Mouse (Mus musculus): ENCODE results near the gene Gdpd5. TPM values are rescaled to one million over a fixed set of nuclear protein-coding genes. Genes with fewer than 3 reads are reported as not detected.

Gdpd5 gene
- polyA plus RNA-seq (2016; fragmentation: Nextera tagmentation; extraction: Ambion mirVana) = 21.4 TPM in 2 replicates

DNA sequence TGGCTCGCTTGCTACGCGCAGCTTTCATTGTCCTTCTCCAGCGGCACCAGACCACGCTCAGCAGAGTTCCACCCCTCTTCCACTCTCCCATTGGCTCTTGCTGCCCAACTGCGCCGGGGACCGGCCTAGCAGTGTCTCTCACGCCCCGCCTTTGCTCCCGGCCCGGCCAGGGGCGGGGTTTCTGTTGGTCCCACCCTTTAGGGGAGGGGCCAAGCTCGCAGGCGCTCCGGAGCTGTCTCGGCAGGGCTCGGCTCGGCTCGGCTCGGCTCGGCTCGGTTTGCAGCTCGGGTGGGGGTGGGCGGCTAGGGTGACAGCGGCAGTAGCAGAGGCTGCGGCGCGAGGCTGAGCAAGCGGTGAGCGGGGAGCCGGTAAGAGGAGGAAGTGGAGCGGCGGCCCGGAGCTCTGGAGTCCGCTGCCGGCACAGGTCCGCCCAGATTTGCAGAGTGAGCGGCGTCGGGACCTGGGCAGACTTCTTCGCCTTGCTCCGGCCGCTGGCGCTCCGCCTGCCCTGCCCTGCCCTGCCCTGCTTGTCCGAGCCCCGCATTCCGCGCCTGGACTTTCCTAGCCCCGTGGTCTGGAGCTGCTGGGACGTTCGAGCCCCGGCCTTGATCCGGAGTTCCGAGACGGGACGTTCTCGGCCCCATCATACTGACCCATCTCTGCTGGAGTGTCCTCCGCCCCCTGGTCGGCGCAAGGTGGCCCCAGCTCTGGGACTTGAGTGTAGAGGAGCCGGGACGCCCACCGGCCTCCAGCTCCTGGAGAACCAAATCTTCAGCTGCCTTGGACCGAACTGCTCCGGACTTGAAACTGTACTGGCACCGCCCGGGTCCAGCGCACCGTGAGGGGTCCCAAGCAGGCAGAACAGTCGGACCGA, at the start of gene Gdpd5:
TSS of gene Gdpd5 (plus strand) at position 201 of the 874 bp plus-strand sequence.
- H3K4me3 ChIP-seq = peak within 1 kb of the TSS; percentile 79
- DNase-seq (ENCODE audit: low spot score) = peak; percentile 100
- H3K4me1 ChIP-seq = peaks cover 73% of the 10 kb centered on the region
- peaks cover 21% of the 10 kb centered on the region for H3K27me3 ChIP-seq (replicated peaks; ENCODE audit: low read depth, poor library complexity, severe bottlenecking)
- H3K9me3 ChIP-seq = no peaks in the 10 kb centered on the region
- no peaks in the 10 kb centered on the region for H3K36me3 ChIP-seq (replicated peaks)
- peak within 1 kb of the TSS; percentile 98 for H3K27ac ChIP-seq (replicated peaks)
- under 1% methylated on average over 73 of the region's 73 CpGs for WGBS

DNA sequence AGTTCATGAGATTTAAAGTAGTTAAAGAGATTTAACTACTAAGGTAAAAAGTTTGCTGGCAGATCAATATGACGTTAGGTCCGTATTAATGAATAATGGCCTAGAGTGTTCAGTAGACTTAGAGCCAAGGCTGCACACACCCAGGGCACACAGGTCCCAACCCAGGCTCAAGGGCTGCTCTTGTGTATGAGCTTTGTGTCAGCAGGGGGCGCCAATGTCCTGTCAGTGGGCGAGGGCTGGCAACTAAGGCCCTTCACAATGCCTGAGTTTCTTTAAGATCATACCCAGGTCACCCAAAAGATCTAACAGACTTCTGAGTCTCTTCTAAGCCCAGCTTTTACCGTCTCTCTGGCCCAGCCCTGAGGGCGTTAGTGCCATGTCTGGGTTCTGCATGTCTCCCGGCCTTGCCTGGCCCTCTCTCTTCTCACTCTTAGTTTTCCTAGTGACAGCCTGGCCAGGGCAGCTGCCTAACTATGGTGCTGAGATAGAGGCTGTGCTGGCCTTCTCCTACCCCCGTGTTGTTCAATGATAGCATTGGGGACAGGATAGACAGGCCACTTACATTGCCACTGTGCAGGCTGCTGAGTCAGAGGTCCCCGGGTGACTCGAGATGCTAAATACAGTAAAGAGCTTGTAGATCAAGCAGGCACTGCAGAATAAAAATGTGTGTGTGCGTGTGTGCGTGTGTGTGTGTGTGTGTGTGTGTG, 48.3 kb upstream of the Gdpd5 start:
- Histone ChIP-seq H3K9me3 (no peaks in the 10 kb centered on the region), H3K4me3 (no peak overlapping the region), H3K27ac (replicated peaks) (peak overlapping the region; percentile 60; the same call in 1 of the 2 replicates), H3K27me3 (replicated peaks; ENCODE audit: low read depth, poor library complexity, severe bottlenecking) (no peaks in the 10 kb centered on the region), H3K36me3 (replicated peaks) (peaks cover 11% of the 10 kb centered on the region; the same call in 1 of the 2 replicates), H3K4me1 (peaks cover 19% of the 10 kb centered on the region)
- 46% methylated on average over 12 of the region's 12 CpGs for WGBS
- peak; percentile 91 for DNase-seq (ENCODE audit: low spot score)

DNA sequence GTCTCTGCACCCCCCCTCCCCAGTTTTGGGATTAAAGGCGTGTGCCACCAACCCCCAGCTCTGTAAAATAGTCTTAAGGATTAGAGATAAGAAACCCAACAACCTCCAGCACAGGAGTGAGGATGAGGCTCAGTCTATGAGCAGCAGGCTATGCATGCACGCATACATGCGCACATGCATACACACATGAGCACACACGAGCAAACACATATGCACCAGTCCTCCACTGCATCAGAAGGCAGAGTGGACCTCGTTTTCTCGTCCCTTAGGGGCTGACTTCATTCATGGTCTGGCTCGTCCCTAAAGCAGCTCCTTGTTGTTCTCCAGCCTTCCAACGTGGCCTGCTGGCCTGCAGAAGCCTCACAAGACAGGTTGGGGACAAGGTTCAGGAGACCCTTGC, 40.5 kb upstream of the Gdpd5 start:
- no peaks in the 10 kb centered on the region for H3K27me3 ChIP-seq (replicated peaks; ENCODE audit: low read depth, poor library complexity, severe bottlenecking)
- H3K4me3 ChIP-seq = no peak overlapping the region
- 82% methylated on average over 8 of the region's 8 CpGs for WGBS
- peaks cover 10% of the 10 kb centered on the region; the same call in 1 of the 2 replicates for H3K4me1 ChIP-seq
- H3K27ac ChIP-seq (replicated peaks) = no peak overlapping the region
- no peak for DNase-seq (ENCODE audit: low spot score)
- H3K36me3 ChIP-seq (replicated peaks) = peaks cover 63% of the 10 kb centered on the region
- H3K9me3 ChIP-seq = no peaks in the 10 kb centered on the region

DNA sequence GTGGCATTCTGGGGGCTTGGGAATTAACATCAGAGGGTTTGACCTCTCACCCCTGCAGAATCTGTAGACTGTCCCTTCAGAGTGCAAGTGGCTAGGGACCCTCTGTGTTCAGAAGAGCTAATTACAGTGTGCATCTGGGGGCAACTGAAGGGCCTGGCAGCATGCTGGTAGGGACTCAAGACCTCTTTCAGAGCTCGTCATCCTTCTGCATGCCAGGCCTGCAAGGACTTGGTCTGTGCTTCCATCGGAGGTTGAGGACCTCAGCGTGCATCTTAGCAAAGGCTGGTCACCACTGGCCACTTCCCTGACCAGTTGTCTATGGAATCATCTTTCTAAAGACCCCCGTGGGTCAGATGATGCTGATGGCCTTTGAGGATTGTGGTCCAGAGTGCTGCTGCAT, 37.6 kb upstream of the Gdpd5 start:
- H3K4me1 ChIP-seq = peaks cover 14% of the 10 kb centered on the region; the same call in 1 of the 2 replicates
- DNase-seq (ENCODE audit: low spot score) = no peak
- no peaks in the 10 kb centered on the region for H3K27me3 ChIP-seq (replicated peaks; ENCODE audit: low read depth, poor library complexity, severe bottlenecking)
- H3K36me3 ChIP-seq (replicated peaks) = peaks cover 80% of the 10 kb centered on the region
- H3K9me3 ChIP-seq = no peaks in the 10 kb centered on the region
- no peak overlapping the region for H3K27ac ChIP-seq (replicated peaks)
- 84% methylated on average over 4 of the region's 4 CpGs for WGBS
- no peak overlapping the region for H3K4me3 ChIP-seq

DNA sequence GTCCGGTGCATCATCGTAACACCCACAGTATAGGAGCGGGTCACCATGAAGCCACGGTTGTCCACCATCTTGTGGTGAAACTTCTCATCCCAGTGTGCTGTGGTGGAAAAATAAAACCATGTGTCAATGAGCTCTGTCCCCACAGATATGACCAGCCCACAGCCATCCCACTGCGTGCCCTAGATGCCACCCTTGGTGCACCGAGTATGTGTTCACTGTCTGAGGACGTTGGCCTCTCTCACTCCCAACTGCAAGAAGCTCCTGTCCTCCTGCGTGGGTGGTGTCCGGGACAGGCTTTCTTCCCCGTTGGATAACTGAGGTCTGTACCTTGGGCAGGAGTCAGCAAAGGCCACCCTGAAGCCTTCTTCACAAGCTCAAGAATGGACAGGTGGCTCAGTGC, 33.9 kb upstream of the Gdpd5 start:
- Histone ChIP-seq H3K9me3 (no peaks in the 10 kb centered on the region), H3K4me3 (no peak overlapping the region), H3K27ac (replicated peaks) (no peak overlapping the region), H3K36me3 (replicated peaks) (peaks cover 88% of the 10 kb centered on the region), H3K4me1 (peaks cover 42% of the 10 kb centered on the region), H3K27me3 (replicated peaks; ENCODE audit: low read depth, poor library complexity, severe bottlenecking) (no peaks in the 10 kb centered on the region)
- WGBS = 96% methylated on average over 10 of the region's 10 CpGs
- DNase-seq (ENCODE audit: low spot score) = no peak

DNA sequence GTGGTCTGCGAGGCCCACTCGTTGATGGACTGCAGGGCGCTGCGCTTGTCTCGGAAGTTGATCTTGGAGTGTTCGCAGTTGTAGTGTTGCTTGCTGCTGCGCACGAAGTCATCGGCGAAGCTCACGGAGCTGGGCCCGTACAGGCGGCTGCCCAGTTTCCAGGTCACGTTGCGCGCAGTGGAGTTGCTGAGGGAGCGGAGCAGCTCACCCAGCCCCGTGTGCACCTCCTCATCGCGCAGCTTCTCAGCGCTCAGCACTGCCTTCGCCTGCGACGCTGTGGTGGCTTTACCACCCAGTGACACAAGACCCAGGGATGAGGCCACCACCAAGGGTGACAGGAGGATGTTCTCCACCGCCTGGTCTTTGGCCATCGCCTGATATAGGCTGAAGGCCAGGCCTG, 32.3 kb upstream of the Gdpd5 start:
- Histone ChIP-seq H3K4me1 (peaks cover 58% of the 10 kb centered on the region), H3K27ac (replicated peaks) (no peak overlapping the region), H3K9me3 (no peaks in the 10 kb centered on the region), H3K36me3 (replicated peaks) (peaks cover 73% of the 10 kb centered on the region), H3K27me3 (replicated peaks; ENCODE audit: low read depth, poor library complexity, severe bottlenecking) (no peaks in the 10 kb centered on the region), H3K4me3 (peak overlapping the region; percentile 8; the same call in 1 of the 2 replicates)
- DNase-seq (ENCODE audit: low spot score) = no peak
- WGBS = 95% methylated on average over 26 of the region's 26 CpGs

DNA sequence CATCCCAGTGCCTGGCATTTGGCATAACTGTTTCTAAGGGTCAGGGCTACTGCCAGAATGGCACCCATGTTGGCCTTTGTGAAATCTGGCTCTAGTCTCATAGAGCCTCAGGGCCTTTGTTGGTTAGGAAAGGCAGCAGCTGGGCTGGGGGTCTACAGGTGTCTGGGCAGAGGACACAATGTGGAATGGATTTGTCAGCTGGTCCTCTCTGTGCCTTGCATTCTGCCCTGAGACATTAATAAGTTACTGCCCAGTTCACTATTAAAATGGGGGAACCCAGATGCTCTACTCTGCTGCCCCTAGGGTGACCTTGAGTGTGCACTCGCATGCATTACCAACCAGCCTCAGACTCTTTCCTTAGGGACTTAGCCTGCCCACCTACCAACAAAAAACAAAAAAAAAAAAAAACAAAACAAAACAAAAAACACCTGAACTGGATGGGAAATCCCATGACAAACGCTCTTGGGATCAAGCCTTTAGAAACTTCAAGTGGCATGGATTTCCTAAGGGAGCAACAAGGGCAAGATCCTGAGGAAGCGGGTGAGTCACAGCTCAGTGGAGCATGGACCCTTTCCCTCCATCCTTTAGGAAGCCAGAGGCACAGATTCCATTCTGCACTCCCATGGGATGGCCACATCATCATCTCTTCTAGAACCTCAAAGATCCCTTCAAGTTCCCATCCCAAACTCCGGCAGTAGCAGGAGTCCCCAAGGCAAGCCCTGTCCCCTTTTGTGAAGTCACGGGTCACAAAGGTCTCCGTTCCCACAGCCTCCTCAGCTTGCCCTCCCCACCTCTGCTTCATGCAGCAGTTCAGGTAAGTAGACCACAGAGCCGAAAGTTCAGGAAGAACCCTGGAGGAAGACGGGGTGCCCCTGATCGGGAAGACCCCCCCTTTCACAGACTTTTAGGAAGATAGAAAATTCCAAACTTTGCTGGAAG, 31.2 kb upstream of the Gdpd5 start:
- Histone ChIP-seq H3K9me3 (no peaks in the 10 kb centered on the region), H3K36me3 (replicated peaks) (peaks cover 62% of the 10 kb centered on the region), H3K27ac (replicated peaks) (peak overlapping the region; percentile 96), H3K27me3 (replicated peaks; ENCODE audit: low read depth, poor library complexity, severe bottlenecking) (no peaks in the 10 kb centered on the region), H3K4me1 (peaks cover 69% of the 10 kb centered on the region), H3K4me3 (peak overlapping the region; percentile 67)
- no peak for DNase-seq (ENCODE audit: low spot score)
- WGBS = 74% methylated on average over 9 of the region's 9 CpGs

DNA sequence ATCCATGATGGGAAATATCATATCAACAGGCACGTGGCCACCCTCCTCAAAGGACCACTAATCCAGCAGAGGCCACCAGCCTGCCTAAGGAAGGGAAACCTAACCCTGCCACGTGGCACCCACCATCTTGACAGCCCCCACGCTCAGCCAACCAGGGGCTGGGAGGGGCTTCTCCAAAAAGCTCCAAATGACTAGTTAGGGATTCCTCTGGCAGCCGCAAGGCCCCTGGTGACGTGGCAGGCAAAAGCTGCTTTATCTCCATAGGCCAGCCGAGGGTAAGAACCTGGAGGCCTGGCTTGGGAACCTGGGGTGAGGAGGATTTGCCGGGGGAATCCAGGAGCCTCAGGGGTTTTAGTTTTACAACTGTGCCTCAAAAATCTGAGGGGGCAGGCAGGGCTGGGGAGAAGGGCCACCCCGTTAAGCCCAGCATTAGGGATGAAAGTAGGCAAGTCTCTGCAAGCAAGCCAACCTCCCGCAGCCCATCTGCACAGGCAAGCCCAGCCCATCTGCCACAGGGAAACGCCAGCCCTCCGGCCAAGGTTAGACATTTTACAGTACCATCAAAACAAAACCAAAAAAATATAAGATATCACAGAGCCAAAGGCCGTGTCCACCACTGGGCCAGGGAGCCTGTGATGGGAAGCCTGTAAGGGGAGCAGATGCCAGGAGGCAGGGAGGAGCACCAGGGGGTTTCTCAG, 30.0 kb upstream of the Gdpd5 start:
- peak overlapping the region; percentile 67 for H3K4me3 ChIP-seq
- WGBS = 3% methylated on average over 12 of the region's 12 CpGs
- H3K4me1 ChIP-seq = peaks cover 81% of the 10 kb centered on the region
- H3K27me3 ChIP-seq (replicated peaks; ENCODE audit: low read depth, poor library complexity, severe bottlenecking) = no peaks in the 10 kb centered on the region
- DNase-seq (ENCODE audit: low spot score) = peak; percentile 77
- H3K27ac ChIP-seq (replicated peaks) = peak overlapping the region; percentile 96
- H3K36me3 ChIP-seq (replicated peaks) = peaks cover 50% of the 10 kb centered on the region
- no peaks in the 10 kb centered on the region for H3K9me3 ChIP-seq

DNA sequence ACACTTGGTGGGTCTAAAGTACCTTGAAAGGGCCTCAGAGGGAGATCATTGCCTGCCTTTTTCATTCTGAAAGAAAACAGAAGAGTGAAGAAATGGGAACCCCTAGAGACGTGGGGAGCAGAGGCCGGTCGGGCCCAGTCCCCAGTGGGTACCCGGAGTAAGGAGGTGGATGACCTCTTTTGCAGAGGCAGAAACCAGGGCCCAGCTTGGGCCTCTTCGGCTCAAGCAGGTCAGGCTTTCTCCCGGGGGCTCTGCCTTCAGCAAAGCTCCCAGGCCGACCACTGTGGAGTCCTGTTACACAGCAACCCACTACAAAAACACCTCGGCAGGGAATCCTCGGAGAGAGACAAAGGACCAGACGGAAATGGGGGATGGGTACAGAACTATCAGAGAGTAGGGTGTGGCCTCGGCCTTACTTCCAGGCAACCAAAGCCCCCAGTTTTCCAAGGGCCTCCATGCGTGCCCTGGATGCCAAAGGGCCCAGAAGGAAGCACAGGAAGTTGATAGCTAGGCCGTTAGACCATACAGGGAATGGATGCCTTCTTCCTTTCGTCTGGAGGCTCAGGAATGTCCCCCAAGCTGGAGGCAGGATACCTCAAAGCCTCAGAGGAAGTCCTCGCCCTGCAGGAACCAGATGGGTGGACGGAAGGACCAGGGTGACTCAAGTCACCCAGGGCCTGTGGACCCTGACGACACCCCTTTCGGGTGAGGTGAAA, 29.3 kb upstream of the Gdpd5 start:
- peak overlapping the region; percentile 96 for H3K27ac ChIP-seq (replicated peaks)
- DNase-seq (ENCODE audit: low spot score) = peak; percentile 81
- peaks cover 42% of the 10 kb centered on the region for H3K36me3 ChIP-seq (replicated peaks)
- peaks cover 85% of the 10 kb centered on the region for H3K4me1 ChIP-seq
- no peaks in the 10 kb centered on the region for H3K9me3 ChIP-seq
- WGBS = under 1% methylated on average over 18 of the region's 18 CpGs
- H3K4me3 ChIP-seq = peak overlapping the region; percentile 67
- no peaks in the 10 kb centered on the region for H3K27me3 ChIP-seq (replicated peaks; ENCODE audit: low read depth, poor library complexity, severe bottlenecking)

DNA sequence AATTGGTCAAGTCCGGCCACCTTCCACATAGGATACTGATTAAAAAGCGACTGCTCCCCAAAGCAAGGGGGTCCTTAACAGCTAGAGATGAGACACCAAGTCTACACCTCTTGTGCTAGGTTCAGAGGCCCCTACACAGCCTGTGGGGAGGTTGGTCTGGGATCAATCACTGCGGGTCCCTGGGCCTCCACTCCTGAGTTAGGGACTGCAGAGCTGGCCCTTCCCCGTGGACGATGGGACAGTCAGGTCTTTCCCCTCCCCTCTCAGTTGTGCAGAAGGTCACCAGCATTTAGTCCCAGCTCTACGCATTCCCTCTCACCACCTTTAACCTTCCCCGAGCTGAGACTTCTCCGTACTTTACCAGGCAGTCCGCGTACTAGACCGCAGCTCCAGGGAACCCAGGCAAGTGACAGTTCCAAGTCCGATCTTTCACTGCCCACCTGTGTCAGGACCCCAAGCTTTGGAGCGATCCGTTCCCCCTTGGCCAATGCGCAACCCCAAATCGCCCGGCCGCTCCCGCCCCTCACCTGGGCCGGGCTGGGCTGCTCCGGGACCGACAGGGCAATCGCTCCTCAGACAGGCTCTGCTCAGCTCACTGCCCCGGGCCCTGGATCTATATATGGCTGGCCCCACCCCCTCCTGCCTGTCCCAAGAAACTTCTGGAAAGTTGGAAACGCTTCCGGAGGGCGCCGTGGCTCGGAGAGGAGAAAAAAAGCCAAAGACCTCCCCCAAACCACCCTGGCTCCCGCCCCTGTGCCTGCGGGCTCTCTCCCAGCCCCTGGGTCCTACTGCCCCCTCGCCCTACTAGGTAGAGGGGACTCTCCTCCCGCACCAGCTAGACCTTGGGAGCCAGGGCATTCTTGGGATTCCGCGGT, 28.5 kb upstream of the Gdpd5 start, which contains the start of gene Serpinh1:
TSS of gene Serpinh1 (minus strand) at position 714 of the 875 bp plus-strand sequence.
- peak; percentile 93 for DNase-seq (ENCODE audit: low spot score)
- H3K4me3 ChIP-seq = peak within 1 kb of the TSS; percentile 67
- H3K4me1 ChIP-seq = peaks cover 92% of the 10 kb centered on the region
- peaks cover 34% of the 10 kb centered on the region for H3K36me3 ChIP-seq (replicated peaks)
- under 1% methylated on average over 35 of the region's 35 CpGs for WGBS
- H3K27ac ChIP-seq (replicated peaks) = peak within 1 kb of the TSS; percentile 96
- H3K9me3 ChIP-seq = no peaks in the 10 kb centered on the region
- no peaks in the 10 kb centered on the region for H3K27me3 ChIP-seq (replicated peaks; ENCODE audit: low read depth, poor library complexity, severe bottlenecking)

Measured in embryonic facial prominence, embryonic 10.5 days (tissue).